Mouse (Mus musculus) common myeloid progenitor, adult 5-6 weeks (primary cell): Measurements from ENCODE around the gene Epb41. TPM values are rescaled to one million over a fixed set of nuclear protein-coding genes. Genes with fewer than 3 reads are reported as not detected.

ENCODE experiments used
- ATAC-seq: replicated peaks from 2 replicates; pipeline ENCODE4 v1.8.0; 2016; ENCODE audit warnings: low read depth, mild to moderate bottlenecking, moderate TSS enrichment, inconsistent platforms; ENCODE audit not compliant: poor library complexity, severe bottlenecking
- total RNA-seq: library from RNA; stranded (forward); fragments of 200-1000, 187-1606 nt; gene quantifications from 2 replicates; pipeline ENCODE4 v1.2.3, GENCODE M21; 2017

Epb41 gene
- total RNA-seq, 1 experiment from 2014 or later: 89.1 TPM

- no peak for ATAC-seq
Measured at GRCm38 (mm10) chr4:131929146-131929545, 146.0 kb downstream of the Epb41 start.

DNA sequence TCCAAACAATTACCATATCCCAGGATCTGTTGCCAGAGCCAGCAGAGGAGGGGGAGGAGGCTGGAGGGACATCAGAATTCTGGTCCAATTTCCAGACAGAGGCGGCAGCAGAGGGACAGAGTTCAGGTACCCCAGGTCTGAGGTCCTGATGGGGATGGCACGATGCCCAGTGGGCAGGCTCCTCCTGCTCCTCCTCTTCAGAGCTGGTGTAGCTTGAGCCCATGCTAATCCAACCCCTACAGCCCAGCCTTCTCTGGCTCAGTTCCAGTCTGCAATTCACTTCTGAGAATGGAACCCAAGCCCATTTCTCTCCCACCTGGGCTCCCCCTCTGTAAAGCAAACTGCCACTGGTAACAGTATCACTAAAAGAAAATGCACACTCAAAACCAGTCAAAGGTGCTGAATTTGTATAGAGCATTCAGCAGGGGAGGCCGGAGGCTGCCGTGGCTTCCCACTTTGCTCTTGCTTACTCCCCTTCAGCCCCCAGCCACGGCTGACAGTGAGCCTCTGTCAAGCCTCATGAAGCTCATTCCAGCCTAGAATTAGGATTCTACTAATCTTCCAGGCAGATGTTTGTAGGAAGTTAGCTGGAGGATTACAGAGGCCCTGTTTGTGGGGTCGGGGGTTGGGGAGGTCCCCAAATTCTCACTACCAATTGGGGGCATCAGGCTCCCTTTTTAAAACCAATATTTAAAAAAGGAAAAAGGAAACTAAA is 150.9 kb downstream of the Epb41 start:
- ATAC-seq: no peak

- ATAC-seq: no peak
Measured at GRCm38 (mm10) chr4:131922404-131922803, 152.7 kb downstream of the Epb41 start.

- no peak for ATAC-seq
Measured at GRCm38 (mm10) chr4:131921461-131922346, 153.4 kb downstream of the Epb41 start, which contains the start of gene Tmem200b. Gene Tmem200b, plus strand, starts transcription at chr4:131921771.

GRCm38 (mm10) chr4:131920595-131921351 is 154.3 kb downstream of the Epb41 start:
- no peak for ATAC-seq

GRCm38 (mm10) chr4:131920141-131920594 is 155.0 kb downstream of the Epb41 start:
- ATAC-seq: peak; percentile 22; the same call in 1 of the 2 replicates

GRCm38 (mm10) chr4:131919506-131920140 is 155.5 kb downstream of the Epb41 start:
- ATAC-seq: no peak

- ATAC-seq: no peak
Measured at GRCm38 (mm10) chr4:131918711-131919500, 156.2 kb downstream of the Epb41 start.

- ATAC-seq: no peak
Measured at GRCm38 (mm10) chr4:131918026-131918533, 157.0 kb downstream of the Epb41 start.

- ATAC-seq: no peak
Measured at GRCm38 (mm10) chr4:131917010-131917555, 158.0 kb downstream of the Epb41 start.

DNA sequence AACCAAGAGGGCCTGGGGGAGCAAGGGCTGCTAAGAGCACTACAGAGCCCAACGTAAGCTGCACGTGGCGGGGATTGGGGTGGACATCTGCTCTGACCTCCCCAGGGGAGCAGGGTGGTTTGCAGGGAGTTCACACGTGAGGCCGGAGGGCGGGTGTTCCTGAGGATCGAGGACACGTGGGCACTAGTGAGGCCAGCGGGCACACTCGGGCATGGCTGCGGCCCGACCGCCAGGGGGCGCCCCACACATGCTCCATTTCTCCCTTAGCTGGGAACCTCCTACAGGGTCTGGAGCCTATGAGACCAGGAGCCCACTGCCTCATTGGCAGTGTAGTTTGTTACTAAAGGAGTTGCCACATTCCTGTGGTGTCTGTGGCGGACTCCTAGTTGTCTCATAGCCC is 158.7 kb downstream of the Epb41 start:
- peak; percentile 73 for ATAC-seq

DNA sequence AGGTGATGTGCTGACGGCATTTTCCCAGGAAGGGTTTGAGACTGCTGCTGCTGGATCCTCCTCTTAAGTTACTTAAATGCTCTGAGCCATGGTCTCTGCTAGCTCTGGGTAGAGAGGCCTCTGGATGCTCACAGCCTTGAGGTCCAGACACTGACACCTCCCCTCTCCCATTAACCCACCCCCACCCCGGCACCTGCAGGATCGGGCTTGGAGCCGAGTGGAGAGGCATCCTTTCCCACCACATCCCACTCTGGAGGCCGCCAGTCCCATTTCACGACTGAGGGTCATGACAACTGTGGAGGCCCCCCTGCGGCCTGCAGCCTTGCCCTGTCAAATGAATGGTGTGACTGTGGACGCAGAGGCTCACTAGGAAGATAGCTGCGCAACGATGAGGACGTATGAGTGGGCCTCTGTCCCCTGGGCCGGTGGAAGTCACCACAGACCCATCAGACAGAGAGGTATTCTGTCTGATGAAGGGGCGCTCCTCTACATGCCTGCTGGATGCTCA is 159.2 kb downstream of the Epb41 start:
- ATAC-seq: no peak

- no peak for ATAC-seq
Measured at GRCm38 (mm10) chr4:131914891-131915469, 160.1 kb downstream of the Epb41 start.

GRCm38 (mm10) chr4:131914046-131914643 is 161.0 kb downstream of the Epb41 start:
- no peak for ATAC-seq

DNA sequence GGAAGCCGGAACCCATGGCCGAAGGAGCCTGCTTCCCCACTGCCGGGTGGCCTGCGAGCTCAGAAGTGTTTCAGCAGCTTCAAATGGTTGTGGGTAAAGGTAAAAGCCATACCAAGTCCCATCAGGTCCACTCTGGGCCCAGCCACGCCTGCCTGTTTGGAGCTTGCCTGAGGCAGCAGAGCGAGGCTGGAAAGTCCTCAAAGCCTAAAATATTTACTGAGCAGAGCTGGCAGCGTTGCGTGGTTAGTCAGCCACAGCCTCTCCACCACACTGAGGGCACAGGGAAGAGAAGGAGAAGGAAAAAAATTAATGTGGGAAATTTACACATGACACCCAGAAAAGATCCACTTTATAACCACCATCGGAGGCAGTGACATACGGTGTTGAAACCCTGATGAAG is 161.6 kb downstream of the Epb41 start:
- ATAC-seq: no peak

DNA sequence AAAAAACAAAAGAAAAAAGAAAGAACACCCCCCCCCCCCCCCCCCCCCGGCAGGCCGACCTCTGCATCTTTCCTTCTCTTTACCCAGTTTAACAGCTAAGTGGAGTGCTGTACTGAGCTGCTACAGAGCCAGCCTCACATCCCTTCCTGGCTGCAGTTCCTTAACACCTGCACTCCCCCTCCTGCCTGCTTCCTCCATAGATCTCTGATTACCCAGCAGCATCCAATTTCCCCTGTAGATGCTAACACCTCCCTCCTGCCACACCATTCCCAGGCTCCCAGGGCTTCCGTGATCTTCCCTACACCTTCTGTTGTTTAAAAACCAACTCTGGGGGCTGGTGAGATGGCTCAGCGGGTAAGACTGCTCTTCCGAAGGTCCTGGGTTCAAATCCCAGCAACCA is 163.6 kb downstream of the Epb41 start:
- no peak for ATAC-seq

DNA sequence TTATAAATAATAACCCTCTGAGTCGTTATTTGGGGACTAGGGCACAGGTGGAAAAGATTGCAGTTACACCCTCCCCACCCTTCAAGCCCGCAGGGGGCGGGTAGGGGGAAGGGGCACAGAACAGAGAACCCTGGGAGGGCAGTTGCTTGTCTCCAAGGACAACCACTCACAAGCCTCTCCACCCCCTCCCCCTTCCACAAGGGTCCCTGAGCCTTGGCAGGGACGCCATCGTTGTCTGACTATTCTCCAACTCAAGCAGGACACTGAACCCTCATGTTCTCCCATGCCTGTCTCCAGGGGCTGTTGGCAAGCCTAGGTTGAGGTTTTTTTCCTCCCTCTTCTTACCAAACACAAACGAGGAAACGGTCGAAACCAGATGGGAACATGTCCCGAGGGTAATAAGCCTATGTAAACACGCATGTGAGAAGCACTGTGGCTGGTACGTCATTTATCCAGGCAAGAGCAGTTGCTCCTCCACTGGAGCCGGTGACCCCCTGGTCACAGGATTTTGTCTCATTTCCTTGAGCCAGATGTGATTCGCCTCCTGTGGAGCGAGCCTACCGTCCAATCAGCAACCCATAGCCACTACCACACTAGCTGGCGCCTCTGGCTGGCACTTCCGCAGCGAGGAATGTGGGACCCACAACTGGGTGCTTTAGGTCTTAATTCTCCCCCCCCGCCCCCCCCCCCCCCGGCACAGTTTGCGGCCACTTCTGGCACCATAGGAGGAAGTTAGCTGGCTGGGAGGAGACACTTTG is 164.7 kb downstream of the Epb41 start:
- ATAC-seq: peak; percentile 69
